Mouse (Mus musculus) cerebellum, postnatal 4 days (tissue): ENCODE measurements around the gene Cep68.
A peak's percentile ranks its signal among the peaks of the same experiment; 100 is the strongest.

Source experiments
- DNase-seq, 2 experiments: peaks; one replicate each; pipeline ENCODE4 v3.0.0; 2022; ENCODE audit warnings: low spot score in 2 of 2, mixed read lengths in 1 of 2

Cep68 gene

GRCm38 (mm10) chr11:20249296-20250110 lies at the start of gene Cep68:
Gene Cep68, minus strand, starts transcription at chr11:20249429.
- DNase-seq = peak; percentile 87 to 95

- no peak for DNase-seq
Measured at GRCm38 (mm10) chr11:20284463-20284862, 35.2 kb upstream of the Cep68 start.

DNA sequence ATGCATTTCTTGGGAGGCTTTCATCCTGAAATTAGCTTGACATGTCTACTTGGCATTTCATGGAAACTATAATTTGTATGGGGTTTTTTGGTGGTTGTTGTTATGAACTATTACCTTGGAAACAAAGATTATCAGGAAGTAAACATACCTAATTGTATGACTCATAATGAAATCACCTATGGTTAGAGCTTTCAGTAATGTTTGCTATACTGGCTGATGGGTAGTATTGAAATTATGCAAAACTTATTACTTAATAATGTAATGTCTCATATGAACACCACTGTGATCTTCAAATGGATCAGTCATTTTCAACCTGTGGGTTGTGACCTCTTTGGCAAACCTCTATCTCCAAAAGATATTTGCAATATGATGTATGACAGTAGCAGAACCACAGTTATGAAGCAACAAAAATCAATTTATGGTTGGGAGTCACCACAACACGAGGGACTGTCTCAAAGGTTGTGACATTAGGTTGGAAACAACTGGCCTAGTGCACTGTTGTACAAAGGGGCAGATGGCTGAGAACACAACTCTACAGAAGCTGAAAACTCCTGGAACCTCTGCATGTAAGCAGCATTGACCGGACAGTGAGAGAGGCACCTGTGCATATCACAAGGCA lies 33.5 kb upstream of the Cep68 start:
- DNase-seq = no peak

DNA sequence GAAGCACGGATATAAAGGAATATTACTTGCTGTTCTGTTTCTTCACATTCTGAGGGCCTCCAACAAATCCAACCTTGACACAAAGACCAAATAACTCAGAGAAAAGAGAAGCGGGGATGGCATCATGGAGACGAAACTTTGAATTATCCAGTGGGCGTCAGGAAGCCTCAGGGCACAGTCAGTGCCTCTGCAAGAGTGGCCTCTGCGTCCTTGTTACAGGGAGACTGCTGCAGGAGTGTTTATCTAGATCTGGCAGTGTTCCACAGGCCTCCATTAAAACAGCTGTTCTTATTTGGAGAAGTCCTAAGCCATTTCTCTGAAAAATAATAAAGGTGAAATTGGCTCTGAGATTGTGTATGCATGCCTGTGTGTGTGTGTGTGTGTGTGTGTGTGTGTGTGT lies 31.8 kb upstream of the Cep68 start:
- no peak for DNase-seq

GRCm38 (mm10) chr11:20278702-20279101 lies 29.5 kb upstream of the Cep68 start:
- DNase-seq = no peak

DNA sequence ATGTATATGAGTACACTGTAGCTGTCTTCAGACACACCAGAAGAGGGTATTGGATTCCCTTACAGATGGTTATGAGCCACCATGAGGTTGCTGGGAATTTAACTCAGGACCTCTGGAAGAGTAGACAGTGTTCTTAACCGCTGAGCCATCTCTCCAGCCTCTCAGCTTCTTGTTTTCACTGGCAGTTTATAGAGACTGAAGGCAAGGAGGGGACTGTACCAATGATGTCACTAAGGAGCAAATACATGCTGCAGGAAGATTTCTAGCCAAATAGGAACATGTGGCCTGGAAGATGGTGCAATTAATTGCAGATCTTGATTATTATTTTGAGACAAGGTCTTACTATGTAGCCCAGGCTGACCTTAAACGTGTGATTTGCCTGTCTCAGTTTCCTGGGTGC lies 27.9 kb upstream of the Cep68 start:
- DNase-seq = no peak

DNA sequence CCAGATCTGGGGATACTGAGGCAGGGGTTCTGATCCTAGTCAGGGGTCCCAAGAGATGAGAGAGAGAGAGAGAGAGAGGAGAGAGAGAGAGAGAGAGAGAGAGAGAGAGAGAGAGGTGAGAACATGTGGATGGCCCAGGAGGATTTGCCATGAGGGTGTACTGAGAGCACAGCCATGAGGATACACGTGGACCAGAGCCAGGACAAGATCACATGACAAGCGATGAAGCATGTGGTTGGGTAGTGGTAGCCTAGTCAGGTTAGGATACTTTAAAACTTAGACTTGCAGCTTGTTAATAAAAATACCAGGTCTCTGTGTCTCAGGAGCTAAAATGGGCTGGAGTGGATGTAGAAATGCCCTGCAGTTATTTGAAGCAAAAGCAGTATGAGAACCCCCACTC lies 26.7 kb upstream of the Cep68 start:
- no peak for DNase-seq

DNA sequence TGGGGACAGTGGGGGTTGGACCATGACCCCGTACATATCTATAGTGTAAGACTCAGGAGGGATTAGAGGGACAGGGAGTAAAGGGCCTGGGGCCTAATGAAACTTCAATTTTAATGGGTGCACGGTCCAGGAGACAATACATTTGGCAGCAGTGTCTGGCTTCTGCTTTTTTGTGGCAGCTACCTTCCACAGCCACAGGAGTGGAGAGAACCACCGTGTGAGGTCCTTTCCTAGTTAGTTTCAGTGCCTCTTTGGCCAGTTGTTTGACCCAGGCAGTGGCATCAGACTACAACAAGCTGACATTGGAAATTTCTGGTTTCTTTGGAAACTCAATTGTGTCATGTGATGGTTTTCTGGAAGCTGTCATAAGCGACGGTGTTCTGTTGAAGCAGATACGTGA lies 20.7 kb upstream of the Cep68 start:
- DNase-seq = no peak

DNA sequence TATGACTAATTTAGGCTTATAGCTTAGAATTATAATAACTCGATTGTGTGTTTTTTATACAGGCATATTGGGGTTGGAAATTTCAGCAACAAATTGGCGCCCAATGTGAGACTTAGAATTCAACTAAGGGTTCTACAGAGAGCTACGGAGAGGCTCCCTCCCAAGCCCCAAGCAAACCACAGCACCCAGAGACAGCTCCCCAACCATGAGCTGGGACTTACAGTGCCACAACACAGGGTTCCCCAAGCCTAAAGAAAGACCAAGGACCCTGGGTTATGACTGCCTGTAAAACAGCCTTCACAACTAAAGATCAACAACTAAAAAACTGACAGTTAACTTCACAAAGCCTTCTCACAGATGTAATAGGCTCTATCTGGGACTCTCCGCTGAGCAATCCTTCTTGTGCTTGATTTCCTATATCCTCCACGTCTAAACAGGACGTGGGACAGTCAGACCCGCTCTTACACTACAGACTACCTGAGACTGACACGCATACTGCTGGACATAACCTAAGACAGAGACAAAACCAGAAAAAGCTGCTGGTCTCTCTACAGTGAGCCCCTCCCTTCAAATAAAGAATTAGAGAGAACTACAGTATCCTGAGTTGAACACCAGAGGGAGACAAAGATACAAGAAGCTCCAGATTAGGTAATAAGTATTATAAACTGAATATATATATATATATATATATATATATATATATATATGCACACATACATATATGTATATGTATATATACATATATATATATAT lies 13.6 kb upstream of the Cep68 start:
- DNase-seq = no peak

DNA sequence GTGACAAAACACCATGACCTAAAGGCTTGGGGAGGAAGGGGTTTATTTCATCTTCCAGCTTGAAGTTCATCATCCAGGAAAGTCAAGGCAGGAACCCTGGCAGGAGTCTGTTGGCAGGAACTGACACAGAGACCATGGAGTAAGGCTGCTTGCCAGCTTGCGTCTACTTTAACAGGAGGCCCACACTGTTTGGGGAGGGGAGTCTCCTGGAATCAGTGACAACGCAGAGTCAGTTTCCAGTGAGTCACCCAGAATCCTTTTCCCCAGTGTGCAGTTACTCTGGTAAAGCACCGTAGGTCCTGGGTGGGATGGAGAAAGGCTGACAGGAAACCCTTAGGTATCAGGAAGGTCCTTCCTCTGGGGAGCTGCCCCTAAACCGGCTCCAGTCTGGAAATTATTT lies 5.6 kb upstream of the Cep68 start:
- DNase-seq = no peak

GRCm38 (mm10) chr11:20253088-20253487 lies 3.9 kb upstream of the Cep68 start:
- no peak for DNase-seq

- DNase-seq = no peak
Measured at GRCm38 (mm10) chr11:20250476-20251178, 1.4 kb upstream of the Cep68 start.

GRCm38 (mm10) chr11:20248840-20249239 lies 389 bp downstream of the Cep68 start:
- DNase-seq = no peak

DNA sequence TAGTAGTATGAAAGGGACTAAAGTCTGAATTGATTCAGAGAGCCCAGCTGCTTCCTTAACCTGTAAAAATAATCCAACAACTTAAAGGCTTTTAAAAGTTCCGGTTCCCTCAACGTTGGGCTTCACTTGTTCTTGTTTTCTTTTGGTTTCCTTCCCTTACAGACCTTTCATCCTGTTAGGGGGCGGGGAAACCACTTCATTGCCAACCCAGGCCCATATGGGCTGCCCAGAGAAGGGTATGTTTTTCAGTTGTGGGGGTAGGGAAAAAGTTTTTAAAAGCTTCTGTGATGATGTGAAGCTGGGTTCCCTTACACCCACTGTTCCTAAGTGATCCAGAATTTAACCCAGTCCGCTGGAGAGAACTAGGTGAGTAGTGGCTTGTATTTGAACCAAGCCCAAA lies 952 bp downstream of the Cep68 start:
- no peak for DNase-seq

DNA sequence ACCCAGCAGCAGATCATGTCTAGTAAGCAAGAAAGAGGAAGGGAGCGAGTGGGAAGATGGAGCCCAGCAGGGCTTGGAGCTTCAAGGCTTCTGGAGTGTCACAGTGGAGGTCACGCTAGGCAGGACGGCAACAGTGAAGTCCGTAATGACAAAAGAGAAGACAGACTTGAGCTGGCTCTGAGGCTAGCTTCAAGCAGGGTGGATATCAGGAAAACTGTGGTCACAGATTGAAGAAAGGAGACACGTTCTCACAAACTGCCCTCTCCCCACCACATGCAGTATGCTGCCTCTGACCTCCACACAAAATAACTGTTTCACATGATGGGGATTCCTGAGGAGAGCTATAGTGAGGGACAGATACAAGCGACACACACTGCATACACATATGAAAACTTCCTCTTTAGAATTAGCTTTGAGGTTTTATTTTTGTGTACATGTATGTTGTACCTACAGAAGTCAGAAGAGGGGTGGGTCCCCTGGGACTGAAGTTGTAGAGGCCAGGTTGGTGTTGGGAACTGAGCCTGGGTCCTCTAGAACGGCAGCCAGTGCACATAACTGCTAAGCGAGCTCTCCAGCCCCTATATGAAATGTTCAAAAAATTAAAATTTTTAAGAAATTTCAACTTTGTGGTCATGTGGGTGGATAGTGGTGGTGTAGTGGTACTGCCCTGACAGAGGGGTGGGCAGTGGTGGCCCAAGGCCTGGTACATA lies 1.9 kb downstream of the Cep68 start:
- DNase-seq = no peak

- no peak for DNase-seq
Measured at GRCm38 (mm10) chr11:20246616-20247015, 2.6 kb downstream of the Cep68 start.

DNA sequence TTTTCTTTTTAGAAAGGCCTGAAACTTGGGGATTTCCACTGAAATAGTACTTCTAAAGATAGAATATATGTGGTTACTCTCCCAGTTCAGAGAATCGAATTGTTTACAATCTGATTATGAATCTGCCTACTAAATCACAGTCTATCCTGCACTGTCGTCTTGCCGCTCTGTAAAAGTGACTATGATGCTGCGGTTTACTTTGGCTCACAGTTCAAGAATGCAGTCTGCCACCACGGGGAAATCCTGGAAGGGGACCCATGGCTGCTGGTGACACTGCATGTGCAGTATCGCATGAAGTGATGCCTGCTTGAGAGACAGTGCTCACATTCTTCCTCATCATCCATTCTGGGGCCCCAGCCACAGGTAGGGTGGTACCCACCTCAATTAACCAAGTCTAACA lies 3.9 kb downstream of the Cep68 start:
- DNase-seq = no peak

DNA sequence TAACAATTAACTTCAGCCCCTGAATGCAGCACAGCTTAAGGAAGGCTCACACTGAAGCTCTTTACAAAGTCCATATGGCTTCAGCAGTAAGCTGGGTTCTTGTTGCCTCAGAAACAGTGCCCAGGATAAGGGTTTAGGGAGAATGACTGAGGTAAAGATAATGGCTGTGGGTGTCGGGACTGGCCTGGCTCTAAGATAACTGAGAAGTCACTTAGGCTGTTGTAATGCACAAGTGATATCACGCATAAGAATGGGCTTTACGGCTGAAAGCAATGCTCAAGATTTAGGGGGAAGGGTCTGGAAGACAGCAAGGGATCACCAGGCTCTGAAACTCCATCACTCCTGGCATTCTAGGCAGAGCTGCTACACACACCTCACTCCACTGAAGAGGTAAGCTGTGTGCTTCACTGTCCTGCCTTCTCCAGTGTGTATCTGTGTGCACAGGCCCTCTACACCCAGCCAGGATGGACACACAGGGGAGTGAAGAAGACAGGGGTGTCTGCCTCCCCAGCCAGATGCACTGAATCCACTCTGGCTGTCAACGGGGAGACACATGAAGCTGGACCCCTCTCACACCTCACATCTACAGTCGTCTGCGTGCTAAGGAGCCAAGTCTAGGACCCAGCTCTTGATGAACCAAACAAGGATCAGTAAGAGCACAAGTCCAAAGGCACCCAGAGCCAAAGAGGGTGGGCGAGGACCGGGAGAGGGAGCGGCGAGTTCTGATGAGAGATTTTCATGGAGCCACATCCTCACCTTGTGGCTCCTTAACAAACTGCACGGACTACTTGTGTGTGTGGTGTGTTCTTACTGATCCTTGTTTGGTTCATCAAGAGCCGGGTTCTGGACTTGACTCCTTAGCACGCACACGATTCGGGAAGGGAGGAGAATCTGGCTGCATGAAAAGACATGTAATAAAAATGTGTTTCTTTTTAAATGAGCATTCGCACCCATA lies 4.6 kb downstream of the Cep68 start:
- DNase-seq = no peak

DNA sequence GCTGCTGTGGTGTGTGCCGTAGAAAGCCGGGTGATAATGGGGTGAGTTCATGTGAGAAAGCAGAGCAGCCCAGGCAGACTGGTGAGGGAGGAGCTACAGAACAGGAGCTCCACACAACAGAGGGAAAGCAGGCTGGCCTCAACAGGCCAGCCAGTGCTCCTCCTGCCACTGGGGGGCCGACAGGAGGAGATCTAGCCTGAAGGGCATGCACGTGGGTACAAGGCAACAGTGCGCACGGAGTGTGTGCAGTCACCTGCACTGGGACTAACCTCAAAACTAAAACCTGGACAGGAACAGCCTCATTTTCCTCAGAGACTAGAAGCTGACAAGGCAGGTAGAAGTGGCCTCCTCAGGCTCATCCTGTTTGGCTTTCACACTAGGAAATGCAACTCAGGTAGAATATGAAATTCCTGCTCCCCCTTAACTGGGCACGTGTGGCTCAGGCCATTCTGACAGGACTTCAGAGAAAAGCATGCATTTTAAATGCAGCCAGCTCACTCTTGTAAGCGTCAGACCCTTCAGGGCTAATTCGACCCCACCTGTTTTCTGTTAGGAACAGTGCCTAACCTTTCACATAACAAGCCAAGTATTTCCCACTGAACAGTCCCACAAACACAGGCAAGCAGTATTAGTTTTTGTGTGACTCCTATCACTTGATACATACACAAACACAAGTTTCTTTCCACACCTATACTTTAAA lies 5.9 kb downstream of the Cep68 start:
- no peak for DNase-seq
